Mouse (Mus musculus) cerebellum, adult 2 months (tissue): Measurements from ENCODE around the gene Cd177.

ENCODE experiments used
- CTCF ChIP-seq: fragments of 200-500 bp; IDR thresholded peaks from 2 replicates; pipeline ENCODE4 v1.5.1; 2011; ENCODE audit warnings: low read depth, mild to moderate bottlenecking, control low read depth, low read length, moderate library complexity, borderline replicate concordance; ENCODE audit not compliant: insufficient read depth
- POLR2A ChIP-seq: fragments of 200-500 bp; IDR thresholded peaks from 2 replicates; pipeline ENCODE4 v1.6.1; 2011; ENCODE audit warnings: low read length, control low read depth, borderline replicate concordance; ENCODE audit not compliant: insufficient read depth

- TF ChIP-seq CTCF: no peak
- TF ChIP-seq POLR2A: no peak
These were observed 16.0 kb upstream of the Cd177 start for GRCm38 (mm10) chr7:24776145-24776544.
